Mouse (Mus musculus) v-Abl transformed pro-B cells (cell line): Measurements from ENCODE around the gene Ralgps2.

Experiments
- in situ Hi-C, 2 experiments: fragments of 400-800 bp; cut with MboI; formaldehyde crosslinking; loops; one replicate each; pipeline ENCODE4 v1.15.1; 2025; ENCODE audit not compliant: unreplicated experiment in 2 of 2

Ralgps2 gene

GRCm38 (mm10) chr1:156780234-156781005, 159.0 kb downstream of the Ralgps2 start:
- in situ Hi-C loops: no loop called here

- in situ Hi-C loops: no loop called here
Observed at GRCm38 (mm10) chr1:156779595-156779994, 159.8 kb downstream of the Ralgps2 start.

GRCm38 (mm10) chr1:156778977-156779376, 160.4 kb downstream of the Ralgps2 start:
- in situ Hi-C loops: no loop called here

GRCm38 (mm10) chr1:156777896-156778295, 161.5 kb downstream of the Ralgps2 start:
- in situ Hi-C loops: no loop called here

GRCm38 (mm10) chr1:156775983-156776382, 163.4 kb downstream of the Ralgps2 start:
- in situ Hi-C loops: no loop called here

- in situ Hi-C loops: no loop called here
Observed at GRCm38 (mm10) chr1:156775190-156775589, 164.2 kb downstream of the Ralgps2 start.

- in situ Hi-C loops: no loop called here
Observed at GRCm38 (mm10) chr1:156770845-156771244, 168.6 kb downstream of the Ralgps2 start.

- in situ Hi-C loops: loop anchor here in 1 of 2 experiments (10.0 kb wide), 1 partner anchor 125 kb away; no protein-coding TSS in a partner anchor
Observed at GRCm38 (mm10) chr1:156769621-156770297, 169.7 kb downstream of the Ralgps2 start.

- in situ Hi-C loops: loop anchor here in 1 of 2 experiments (10.0 kb wide), 1 partner anchor 126 kb away; no protein-coding TSS in a partner anchor
Observed at GRCm38 (mm10) chr1:156769163-156769562, 170.3 kb downstream of the Ralgps2 start.

- in situ Hi-C loops: loop anchor here in 1 of 2 experiments (10.0 kb wide), 1 partner anchor 129 kb away; no protein-coding TSS in a partner anchor
Observed at GRCm38 (mm10) chr1:156765311-156765710, 174.1 kb downstream of the Ralgps2 start.

- in situ Hi-C loops: loop anchor here in 1 of 2 experiments (10.0 kb wide), 1 partner anchor 130 kb away; no protein-coding TSS in a partner anchor
Observed at GRCm38 (mm10) chr1:156764584-156764983, 174.8 kb downstream of the Ralgps2 start.

GRCm38 (mm10) chr1:156763280-156763679, 176.1 kb downstream of the Ralgps2 start:
- in situ Hi-C loops: loop anchor here in 1 of 2 experiments (10.0 kb wide), 1 partner anchor 132 kb away; no protein-coding TSS in a partner anchor

GRCm38 (mm10) chr1:156761430-156761801, 178.0 kb downstream of the Ralgps2 start:
- in situ Hi-C loops: loop anchor here in 1 of 2 experiments (10.0 kb wide), 1 partner anchor 133 kb away; no protein-coding TSS in a partner anchor

- in situ Hi-C loops: loop anchor here in 1 of 2 experiments (10.0 kb wide), 1 partner anchor 134 kb away; no protein-coding TSS in a partner anchor
Observed at GRCm38 (mm10) chr1:156760549-156761429, 178.6 kb downstream of the Ralgps2 start.

- in situ Hi-C loops: no loop called here
Observed at GRCm38 (mm10) chr1:156758326-156758725, 181.1 kb downstream of the Ralgps2 start.

- in situ Hi-C loops: no loop called here
Observed at GRCm38 (mm10) chr1:156754608-156755413, 184.6 kb downstream of the Ralgps2 start.
